Mouse (Mus musculus) gastrocnemius, postnatal 4 days (tissue): ENCODE results near the gene F2rl2. TPM values are rescaled to one million over a fixed set of nuclear protein-coding genes. Genes with fewer than 3 reads are reported as not detected.

Experiments
- total RNA-seq, 2 experiments: library from RNA; stranded (reverse); gene quantifications; 2 replicates each; pipeline ENCODE4 v1.2.3; 2021

The F2rl2 gene
- total RNA-seq, 2 experiments from 2014 or later = 0.10 TPM; not detected in 1

Other genes starting within 250 kb of the F2rl2 start
- 1 to 10 TPM in 1 of 2 experiments, under 1 TPM in 1; 0.83 to 1.6 TPM for gene S100z, start 218.1 kb upstream of the F2rl2 start, total RNA-seq
- 1 to 10 TPM; 1.4 to 1.6 TPM for gene F2rl1, start 171.6 kb upstream of the F2rl2 start, total RNA-seq
- gene F2r, start 78.4 kb upstream of the F2rl2 start, total RNA-seq = 10 to 100 TPM; 30.2 to 33.2 TPM
- 10 to 100 TPM; 10.2 to 11.5 TPM for gene Iqgap2, start 195.1 kb downstream of the F2rl2 start, total RNA-seq